Mouse (Mus musculus) frontal cortex, postnatal 36 days (tissue): Measurements from ENCODE around the gene Gosr2.

Experiments used
- DNase-seq, 2 experiments: peaks; one replicate each; pipeline ENCODE4 v3.0.0; 2022; ENCODE audit warnings: low spot score in 2 of 2

Gosr2 gene

GRCm38 (mm10) chr11:103688980-103689378, 8.7 kb downstream of the Gosr2 start:
- DNase-seq, result no peak

GRCm38 (mm10) chr11:103688271-103688979, 9.3 kb downstream of the Gosr2 start:
- DNase-seq, result no peak

GRCm38 (mm10) chr11:103686706-103687105, 11.0 kb downstream of the Gosr2 start:
- no peak for DNase-seq

DNA sequence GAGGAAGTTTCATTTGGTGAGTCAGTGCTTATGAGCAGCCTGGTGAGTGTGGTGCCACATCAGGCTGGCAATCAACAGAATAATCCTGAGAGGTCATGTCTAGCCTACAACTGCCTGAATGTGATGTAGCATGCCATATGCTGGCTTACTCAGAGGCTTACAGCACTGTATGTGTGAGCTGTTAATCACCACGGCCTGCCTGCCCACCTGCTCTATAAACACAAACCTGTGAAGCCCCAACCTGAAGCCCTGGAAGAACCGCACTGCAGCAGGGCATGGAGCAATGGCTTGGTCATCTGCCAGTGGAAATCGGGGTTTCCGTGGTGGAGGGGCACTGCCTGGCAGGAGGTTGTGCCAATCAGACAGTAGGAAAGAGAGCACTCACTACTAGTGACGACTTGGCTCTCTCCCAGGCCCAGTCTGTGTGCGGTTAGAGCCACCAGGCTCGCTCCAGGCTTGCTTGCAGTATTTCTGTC, 12.4 kb downstream of the Gosr2 start:
- peak; percentile 35 to 54 for DNase-seq

GRCm38 (mm10) chr11:103683667-103684334, 13.9 kb downstream of the Gosr2 start:
- DNase-seq, result no peak

GRCm38 (mm10) chr11:103677042-103677441, 20.7 kb downstream of the Gosr2 start:
- DNase-seq, result peak in 1 of 2 experiments; percentile 63

GRCm38 (mm10) chr11:103675556-103675955, 22.1 kb downstream of the Gosr2 start:
- peak; percentile 79 to 90 for DNase-seq

GRCm38 (mm10) chr11:103666907-103667426, 30.7 kb downstream of the Gosr2 start:
- DNase-seq, result no peak

- peak; percentile 86 to 93 for DNase-seq
Observed at GRCm38 (mm10) chr11:103666181-103666906, 31.4 kb downstream of the Gosr2 start.

DNA sequence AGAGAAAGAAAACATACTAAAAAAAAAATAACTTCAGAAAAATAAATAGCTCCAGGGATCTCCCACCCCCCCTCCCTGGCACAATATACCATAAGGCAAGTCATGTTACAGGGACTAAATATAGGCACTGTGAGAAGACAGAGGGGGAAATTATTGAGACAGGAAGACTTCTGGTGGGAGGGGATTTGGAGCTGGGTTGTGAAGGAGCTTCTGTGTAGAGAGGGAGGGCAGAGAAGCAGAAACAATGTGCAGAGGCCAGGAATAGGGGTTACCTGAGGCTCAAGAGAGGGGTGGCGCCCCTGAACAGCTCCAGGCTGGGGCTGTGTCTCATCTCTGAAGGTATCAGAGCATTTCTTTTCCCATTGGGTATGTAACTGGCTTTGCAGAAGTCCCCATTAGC, 32.0 kb downstream of the Gosr2 start:
- no peak for DNase-seq

DNA sequence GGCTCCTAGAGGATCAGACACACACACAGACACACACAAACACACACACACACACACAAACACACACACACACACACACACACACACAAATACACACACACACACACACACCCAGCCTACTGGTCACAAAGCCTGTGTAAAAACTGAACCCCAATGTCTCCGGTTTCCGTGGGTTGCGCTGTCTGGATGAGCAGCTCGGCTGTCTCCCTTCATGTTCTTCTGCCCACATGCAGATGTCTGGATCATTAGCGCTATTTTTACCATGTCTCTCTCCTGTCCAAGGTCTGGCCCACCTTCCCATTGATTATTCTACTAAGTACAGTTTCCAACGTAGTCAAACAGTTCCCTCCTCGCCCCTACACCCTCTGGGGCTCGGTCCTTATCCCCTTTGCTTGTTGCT, 34.6 kb downstream of the Gosr2 start:
- no peak for DNase-seq

DNA sequence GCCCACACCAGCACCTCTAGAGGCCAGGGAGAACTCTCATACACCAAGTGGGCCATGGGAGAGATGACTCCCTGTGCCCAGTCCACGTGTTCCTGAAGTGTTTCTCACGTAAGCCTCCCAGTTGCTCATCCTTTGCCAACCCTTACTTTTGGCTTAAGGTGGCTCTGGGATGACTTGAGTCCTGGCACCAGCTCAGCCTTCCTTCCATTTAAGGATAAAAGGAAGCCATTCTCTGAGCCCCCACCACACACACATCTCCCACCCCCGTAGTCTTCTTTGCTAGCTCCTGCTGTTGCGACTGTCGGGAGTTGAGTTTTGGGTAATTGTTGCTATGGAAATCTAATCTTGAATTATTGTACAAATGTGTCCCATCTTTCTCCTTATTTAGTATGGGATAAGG, 35.2 kb downstream of the Gosr2 start:
- DNase-seq, result peak; percentile 80 to 88

- DNase-seq, result peak; percentile 66 to 83
Observed at GRCm38 (mm10) chr11:103661863-103662262, 35.8 kb downstream of the Gosr2 start.

- DNase-seq, result no peak
Observed at GRCm38 (mm10) chr11:103658189-103658588, 39.5 kb downstream of the Gosr2 start.

- DNase-seq, result no peak
Observed at GRCm38 (mm10) chr11:103656520-103656919, 41.2 kb downstream of the Gosr2 start.

- peak; percentile 79 to 81 for DNase-seq
Observed at GRCm38 (mm10) chr11:103653359-103653965, 44.2 kb downstream of the Gosr2 start.

DNA sequence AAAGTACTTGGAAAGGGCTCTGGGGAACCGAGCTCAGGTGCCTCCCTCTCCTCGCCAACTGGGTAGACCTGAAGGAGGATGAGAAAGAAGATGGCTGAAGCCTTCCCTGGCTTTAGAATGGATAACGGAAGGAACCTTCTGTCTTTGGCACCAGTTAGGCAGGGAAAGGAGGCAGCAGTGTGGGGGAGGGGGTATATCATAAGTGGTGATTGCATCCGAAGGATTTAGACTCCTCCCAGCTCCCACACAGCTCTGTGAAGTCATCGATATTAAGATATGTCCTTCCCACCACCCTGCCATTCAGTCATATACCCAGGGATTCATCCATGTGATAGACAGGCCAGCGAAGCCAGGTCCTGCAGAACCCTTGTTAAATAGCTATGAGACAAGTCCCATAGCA, 46.3 kb downstream of the Gosr2 start:
- peak; percentile 64 to 65 for DNase-seq

- DNase-seq, result peak in 1 of 2 experiments; percentile 61
Observed at GRCm38 (mm10) chr11:103649983-103650493, 47.7 kb downstream of the Gosr2 start.

DNA sequence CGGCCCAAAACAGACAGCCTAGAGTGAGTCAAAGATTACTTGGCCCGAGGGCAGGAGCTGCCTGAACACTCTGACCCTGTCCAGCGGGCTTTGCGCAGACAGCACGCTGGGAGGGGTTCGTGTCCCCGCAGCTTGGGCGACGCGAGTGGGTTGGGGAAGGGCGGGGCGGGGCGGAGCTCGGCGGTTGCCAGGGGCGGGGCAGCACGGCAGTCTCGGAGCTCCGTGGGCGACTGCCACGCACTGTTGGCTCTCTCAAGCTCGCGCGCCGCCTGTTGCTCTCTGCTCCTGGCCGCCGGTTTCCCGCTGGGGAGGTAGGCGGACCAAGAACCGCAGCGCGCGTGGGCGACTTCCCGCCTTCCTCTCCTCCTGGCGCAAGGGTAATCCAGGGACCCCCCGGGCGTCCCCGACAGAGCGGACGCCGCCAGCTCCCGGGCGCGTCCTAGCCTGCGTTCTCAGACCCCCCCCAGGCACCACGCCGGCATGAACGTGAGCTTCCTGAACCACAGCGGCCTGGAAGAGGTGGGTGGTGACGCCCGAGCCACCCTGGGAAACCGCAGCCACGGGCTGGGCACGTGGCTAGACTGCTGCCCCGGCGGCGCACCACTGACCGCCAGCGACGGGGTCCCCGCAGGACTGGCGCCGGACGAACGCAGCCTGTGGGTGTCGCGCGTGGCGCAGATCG, 48.3 kb downstream of the Gosr2 start, which contains the start of gene Rprml:
TSS of gene Rprml (plus strand) at position 270 of the 682 bp plus-strand sequence.
- peak; percentile 85 to 88 for DNase-seq

DNA sequence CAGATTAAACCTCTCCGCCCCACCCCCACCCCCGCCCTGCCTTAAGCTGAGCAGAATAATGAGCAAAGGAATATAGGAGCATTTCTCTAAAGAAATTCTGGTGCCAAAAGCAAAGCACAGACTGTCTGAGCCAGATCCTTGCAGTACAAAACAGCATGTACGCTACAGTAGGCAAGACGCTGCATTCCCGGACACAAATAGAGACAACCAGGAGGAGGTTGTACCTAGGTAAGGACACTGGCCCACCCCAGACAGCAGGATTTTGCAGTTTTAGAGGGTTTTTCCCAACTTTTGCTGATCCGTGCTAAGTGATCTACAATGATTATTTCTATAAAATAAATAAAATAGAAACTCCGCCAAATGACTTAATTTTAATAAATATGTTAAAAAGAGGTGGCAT, 49.0 kb downstream of the Gosr2 start:
- DNase-seq, result peak in 1 of 2 experiments; percentile 36
